7 mouse cellular contexts compared by ENCODE assay signal in genomic region chr7:141228279-141229067, GRCm38 (mm10). TPM values are rescaled to one million over a fixed set of nuclear protein-coding genes. Genes with fewer than 3 reads are reported as not detected.
DNase-seq lines count a peak whose midpoint lies in the region; ATAC-seq and TF ChIP-seq lines count a peak whose summit lies in the region.

Gene Phrf1, plus strand, starts transcription at chr7:141228784.

- H3K36me3 ChIP-seq in embryonic facial prominence, embryonic 12.5 days: peaks cover 28% of the 10 kb centered on the region
- no peaks in the 10 kb centered on the region for H3K36me3 ChIP-seq in kidney, adult 2 months (ENCODE audit: control insufficient read depth, insufficient read depth, low read length)
- peaks cover 30% of the 10 kb centered on the region for H3K36me3 ChIP-seq in limb, embryonic 12.5 days
- H3K36me3 ChIP-seq in midbrain, embryonic 15.5 days (replicated peaks): peaks cover 22% of the 10 kb centered on the region
- H3K36me3 ChIP-seq in spleen, adult 2 months (ENCODE audit: control insufficient read depth, insufficient read depth, low read length): peaks cover 6% of the 10 kb centered on the region

- peak; percentile 85 for ATAC-seq in embryonic facial prominence, embryonic 12.5 days (ENCODE audit: insufficient number of reproducible peaks, insufficient read depth, low FRiP score, low TSS enrichment)
- ATAC-seq in limb, embryonic 12.5 days (ENCODE audit: insufficient number of reproducible peaks, insufficient read depth, low FRiP score, low TSS enrichment, low read depth): peak; percentile 94
- ATAC-seq in midbrain, embryonic 15.5 days (replicated peaks): peak; percentile 94

- peak within 1 kb of the TSS; percentile 96 for H3K4me2 ChIP-seq in embryonic facial prominence, embryonic 12.5 days (replicated peaks)
- H3K4me2 ChIP-seq in limb, embryonic 12.5 days: peak within 1 kb of the TSS; percentile 92
- H3K4me2 ChIP-seq in midbrain, embryonic 15.5 days: peak within 1 kb of the TSS; percentile 76

- H3K27ac ChIP-seq in embryonic facial prominence, embryonic 12.5 days: peak within 1 kb of the TSS; percentile 88
- peak within 1 kb of the TSS; percentile 97 for H3K27ac ChIP-seq in kidney, adult 2 months (ENCODE audit: insufficient read depth, low read depth, low read length)
- peak within 1 kb of the TSS; percentile 94 for H3K27ac ChIP-seq in limb, embryonic 12.5 days
- H3K27ac ChIP-seq in midbrain, embryonic 15.5 days: peak within 1 kb of the TSS; percentile 99
- peak within 1 kb of the TSS; percentile 98 for H3K27ac ChIP-seq in spleen, adult 2 months (ENCODE audit: insufficient read depth, low read length)

- DNase-seq in adrenal gland, postnatal 25 days: peak; percentile 95
- DNase-seq in heart, adult 18-20 months: peak; percentile 91 to 96
- DNase-seq in kidney, adult 2 months: peak; percentile 92
- DNase-seq in spleen, adult 2 months (ENCODE audit: low read depth in 1 of 2, low spot score in 2 of 2): peak; percentile 83 to 90

- WGBS in embryonic facial prominence, embryonic 12.5 days: under 1% methylated on average over 76 of the region's 76 CpGs
- under 1% methylated on average over 76 of the region's 76 CpGs for whole genome bisulfite sequencing in kidney, adult 2 months
- WGBS in limb, embryonic 12.5 days: under 1% methylated on average over 76 of the region's 76 CpGs
- WGBS in midbrain, embryonic 15.5 days: under 1% methylated on average over 76 of the region's 76 CpGs
- WGBS in spleen, adult 2 months: under 1% methylated on average over 76 of the region's 76 CpGs

- TF ChIP-seq POLR2A in kidney, adult 2 months (IDR thresholded peaks at IDR 0.05; ENCODE audit: low read depth, low read length): no peak
- TF ChIP-seq POLR2A in spleen, adult 2 months (IDR thresholded peaks at IDR 0.05; ENCODE audit: low read depth, low read length): no peak; the same call in 1 of the 2 replicates

- no peaks in the 10 kb centered on the region for H3K9me3 ChIP-seq in embryonic facial prominence, embryonic 12.5 days
- no peaks in the 10 kb centered on the region for H3K9me3 ChIP-seq in limb, embryonic 12.5 days
- no peaks in the 10 kb centered on the region for H3K9me3 ChIP-seq in midbrain, embryonic 15.5 days

- peak within 1 kb of the TSS; percentile 99 for H3K9ac ChIP-seq in embryonic facial prominence, embryonic 12.5 days
- peak within 1 kb of the TSS; percentile 87 for H3K9ac ChIP-seq in limb, embryonic 12.5 days (replicated peaks)
- H3K9ac ChIP-seq in midbrain, embryonic 15.5 days: peak within 1 kb of the TSS; percentile 93

- H3K27me3 ChIP-seq in embryonic facial prominence, embryonic 12.5 days: no peaks in the 10 kb centered on the region
- H3K27me3 ChIP-seq in kidney, adult 2 months (replicated peaks; ENCODE audit: control insufficient read depth, insufficient read depth, low read length): no peaks in the 10 kb centered on the region
- no peaks in the 10 kb centered on the region for H3K27me3 ChIP-seq in limb, embryonic 12.5 days
- H3K27me3 ChIP-seq in midbrain, embryonic 15.5 days (replicated peaks): no peaks in the 10 kb centered on the region
- no peaks in the 10 kb centered on the region for H3K27me3 ChIP-seq in spleen, adult 2 months (ENCODE audit: control insufficient read depth, insufficient read depth, low read length)

- peaks cover 12% of the 10 kb centered on the region for H3K4me1 ChIP-seq in embryonic facial prominence, embryonic 12.5 days
- H3K4me1 ChIP-seq in kidney, adult 2 months (ENCODE audit: control insufficient read depth, insufficient read depth, low read length): peaks cover 11% of the 10 kb centered on the region; the same call in 1 of the 2 replicates
- H3K4me1 ChIP-seq in limb, embryonic 12.5 days (replicated peaks): peaks cover 15% of the 10 kb centered on the region
- peaks cover 25% of the 10 kb centered on the region for H3K4me1 ChIP-seq in midbrain, embryonic 15.5 days
- H3K4me1 ChIP-seq in spleen, adult 2 months (ENCODE audit: control insufficient read depth, insufficient read depth, insufficient read length): peaks cover 12% of the 10 kb centered on the region

- peak within 1 kb of the TSS; percentile 99 for H3K4me3 ChIP-seq in embryonic facial prominence, embryonic 12.5 days
- H3K4me3 ChIP-seq in kidney, adult 2 months (ENCODE audit: insufficient read depth, low read depth, low read length): peak within 1 kb of the TSS; percentile 65
- H3K4me3 ChIP-seq in limb, embryonic 12.5 days (replicated peaks): peak within 1 kb of the TSS; percentile 99
- peak within 1 kb of the TSS; percentile 83 for H3K4me3 ChIP-seq in midbrain, embryonic 15.5 days
- H3K4me3 ChIP-seq in spleen, adult 2 months (ENCODE audit: extremely low read depth, insufficient read depth, insufficient read length): peak within 1 kb of the TSS; percentile 89

- peak; percentile 89 for TF ChIP-seq CTCF in kidney, adult 2 months (conservative IDR thresholded peaks at IDR 0.05; ENCODE audit: insufficient read depth, insufficient read length, low read depth, low read length)
- TF ChIP-seq CTCF in spleen, adult 2 months (IDR thresholded peaks at IDR 0.05; ENCODE audit: extremely low read depth, insufficient read depth, insufficient read length, insufficient replicate concordance): peak; percentile 98

RNA-seq across cellular contexts. Expression of gene Phrf1, which starts in this region (rescaled TPM):
- total RNA-seq in adrenal gland, postnatal 25 days (2021): 83.3 and 83.9 TPM in 2 replicates
- polyA plus RNA-seq in embryonic facial prominence, embryonic 12.5 days (2016; fragmentation: Nextera tagmentation; extraction: Ambion mirVana): 87.1 and 99.9 TPM in 2 replicates
- 10 to 100 TPM; 33.7 to 34.8 TPM for total RNA-seq in heart, adult 18-20 months (2021)
- polyA plus RNA-seq in kidney, adult 2 months (2012; rRNA removed): 15.8 and 19.1 TPM in 2 replicates
- polyA plus RNA-seq in limb, embryonic 12.5 days (2016; fragmentation: Nextera tagmentation; extraction: Ambion mirVana): 95.8 and 102 TPM in 2 replicates
- 77.3 and 85.7 TPM in 2 replicates for polyA plus RNA-seq in midbrain, embryonic 15.5 days (2015; fragmentation: Nextera tagmentation; extraction: Ambion mirVana)
- polyA plus RNA-seq in spleen, adult 2 months (2012; rRNA removed): 29.3 and 31.4 TPM in 2 replicates

Comparison
In these comparisons a context has a peak if more than half of its experiments do, and no peak if none do; other contexts are left out.
1. Peak in every context shown above with its lines: DNase-seq, ATAC-seq, H3K4me3 ChIP-seq and H3K27ac ChIP-seq.